ENCODE assay signal across 10 mouse cellular contexts in the genomic region with DNA sequence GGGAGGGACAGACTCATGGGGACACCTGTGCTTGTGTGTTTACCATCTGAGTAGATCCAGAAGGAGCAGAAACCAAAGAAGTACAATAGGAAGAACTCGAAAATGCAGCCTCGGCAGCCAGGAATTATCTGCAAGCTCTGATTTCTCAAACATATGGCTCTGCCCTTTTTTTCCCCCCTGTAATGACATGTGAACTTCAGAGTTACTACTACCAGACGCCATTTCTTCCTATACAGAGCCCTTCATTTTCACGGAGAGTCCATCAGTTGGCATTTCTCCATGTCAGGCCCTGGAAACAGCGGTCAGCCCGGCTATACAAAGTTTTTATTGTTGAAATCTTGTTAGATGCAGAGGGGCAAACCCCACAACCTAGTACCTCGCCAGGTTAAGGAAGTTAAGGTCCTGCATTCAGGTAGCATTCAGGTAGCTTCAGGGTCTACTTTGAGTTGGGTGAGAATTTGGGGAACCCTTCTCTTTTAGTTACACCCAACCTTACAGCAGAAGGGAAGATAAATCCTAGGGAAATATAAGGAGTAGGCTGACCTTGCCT. TPM values are rescaled to one million over a fixed set of nuclear protein-coding genes. Genes with fewer than 3 reads are reported as not detected.
DNase-seq lines count a peak whose midpoint lies in the region; ATAC-seq and TF ChIP-seq lines count a peak whose summit lies in the region.
"Had no signal": no experiment of that assay in that cellular context is flagged by ENCODE, and none has a peak within 500 bp of the region (broad histone marks: within the 10 kb centered on the region; RNA-seq: fewer than 3 reads in every experiment).

No protein-coding gene starts in this region.

- DNase-seq in liver, embryonic 11.5 days (ENCODE audit: low spot score) = no peak
- DNase-seq in liver, postnatal 0 days = no peak
- no peak for DNase-seq in cerebellum, adult 8-10 months
- DNase-seq in heart, postnatal 4 days = no peak
- DNase-seq: adrenal gland, adult 8-10 months; gastrocnemius, postnatal 36 days had no signal

- TF ChIP-seq EP300 in liver, postnatal 0 days (IDR thresholded peaks at IDR 0.05; ENCODE audit: low read depth) = no peak

- TF ChIP-seq CTCF in liver, postnatal 0 days (IDR thresholded peaks at IDR 0.05; ENCODE audit: low read depth) = no peak

- H3K4me3 ChIP-seq in liver, embryonic 11.5 days (ENCODE audit: low read depth, low read length) = no peak overlapping the region; the same call in 1 of the 2 replicates
- H3K4me3 ChIP-seq in liver, postnatal 0 days (ENCODE audit: low read depth, low read length) = no peak overlapping the region
- peak overlapping the region; percentile 81 for H3K4me3 ChIP-seq in forebrain, embryonic 13.5 days
- peak overlapping the region; percentile 81 for H3K4me3 ChIP-seq in intestine, embryonic 16.5 days (ENCODE audit: low read length)
- peak overlapping the region; percentile 81 for H3K4me3 ChIP-seq in neural tube, embryonic 13.5 days

- H3K9me3 ChIP-seq in liver, embryonic 11.5 days (ENCODE audit: control insufficient read depth, low read length) = no peaks in the 10 kb centered on the region
- H3K9me3 ChIP-seq in liver, postnatal 0 days (ENCODE audit: low read length) = no peaks in the 10 kb centered on the region
- H3K9me3 ChIP-seq in forebrain, embryonic 13.5 days (replicated peaks) = no peaks in the 10 kb centered on the region
- H3K9me3 ChIP-seq in intestine, embryonic 16.5 days (ENCODE audit: control insufficient read depth, low read length) = no peaks in the 10 kb centered on the region
- no peaks in the 10 kb centered on the region for H3K9me3 ChIP-seq in neural tube, embryonic 13.5 days

- no peak overlapping the region for H3K9ac ChIP-seq in liver, embryonic 11.5 days (ENCODE audit: low read depth, low read length)
- no peak overlapping the region for H3K9ac ChIP-seq in liver, postnatal 0 days (replicated peaks)
- H3K9ac ChIP-seq in forebrain, embryonic 13.5 days = no peak overlapping the region
- peak overlapping the region; percentile 81; the same call in 1 of the 2 replicates for H3K9ac ChIP-seq in intestine, embryonic 16.5 days (ENCODE audit: low read depth, low read length)
- peak overlapping the region; percentile 95 for H3K9ac ChIP-seq in neural tube, embryonic 13.5 days

- H3K4me1 ChIP-seq in liver, embryonic 11.5 days (replicated peaks; ENCODE audit: control insufficient read depth, insufficient read depth, low read length) = peaks cover 4% of the 10 kb centered on the region
- H3K4me1 ChIP-seq in liver, postnatal 0 days (ENCODE audit: insufficient read depth) = peaks cover 12% of the 10 kb centered on the region
- H3K4me1 ChIP-seq in forebrain, embryonic 13.5 days = peaks cover 49% of the 10 kb centered on the region
- H3K4me1 ChIP-seq in intestine, embryonic 16.5 days (ENCODE audit: control insufficient read depth, insufficient read depth, low read length) = peaks cover 33% of the 10 kb centered on the region
- peaks cover 64% of the 10 kb centered on the region for H3K4me1 ChIP-seq in neural tube, embryonic 13.5 days (replicated peaks)

- no peaks in the 10 kb centered on the region for H3K36me3 ChIP-seq in liver, embryonic 11.5 days (ENCODE audit: control insufficient read depth, insufficient read depth, low read length)
- no peaks in the 10 kb centered on the region for H3K36me3 ChIP-seq in liver, postnatal 0 days (replicated peaks; ENCODE audit: insufficient read depth, low read length)
- no peaks in the 10 kb centered on the region for H3K36me3 ChIP-seq in forebrain, embryonic 13.5 days (ENCODE audit: poor library complexity, severe bottlenecking)
- no peaks in the 10 kb centered on the region for H3K36me3 ChIP-seq in intestine, embryonic 16.5 days (ENCODE audit: control insufficient read depth, insufficient read depth, low read length)
- no peaks in the 10 kb centered on the region for H3K36me3 ChIP-seq in neural tube, embryonic 13.5 days

- peaks cover 99% of the 10 kb centered on the region for H3K27me3 ChIP-seq in liver, embryonic 11.5 days (replicated peaks; ENCODE audit: control insufficient read depth, insufficient read depth, low read length)
- peaks cover 97% of the 10 kb centered on the region for H3K27me3 ChIP-seq in liver, postnatal 0 days (ENCODE audit: insufficient read depth, low read length)
- H3K27me3 ChIP-seq in forebrain, embryonic 13.5 days = peaks cover 69% of the 10 kb centered on the region
- H3K27me3 ChIP-seq in intestine, embryonic 16.5 days (replicated peaks; ENCODE audit: control insufficient read depth, insufficient read depth, low read length) = peaks cover 26% of the 10 kb centered on the region
- peaks cover 52% of the 10 kb centered on the region for H3K27me3 ChIP-seq in neural tube, embryonic 13.5 days

- no peak overlapping the region for H3K27ac ChIP-seq in liver, embryonic 11.5 days (ENCODE audit: low read depth, low read length)
- H3K27ac ChIP-seq in liver, postnatal 0 days (ENCODE audit: low read depth) = no peak overlapping the region
- no peak overlapping the region for H3K27ac ChIP-seq in forebrain, embryonic 13.5 days
- H3K27ac ChIP-seq in intestine, embryonic 16.5 days (ENCODE audit: low read length) = no peak overlapping the region
- H3K27ac ChIP-seq in neural tube, embryonic 13.5 days (replicated peaks) = peak overlapping the region; percentile 98

- peak overlapping the region; percentile 90 for H3K4me2 ChIP-seq in liver, embryonic 11.5 days
- no peak overlapping the region for H3K4me2 ChIP-seq in liver, postnatal 0 days (ENCODE audit: low read depth, low read length)
- peak overlapping the region; percentile 96 for H3K4me2 ChIP-seq in forebrain, embryonic 13.5 days
- H3K4me2 ChIP-seq in intestine, embryonic 16.5 days (ENCODE audit: low read depth, low read length) = peak overlapping the region; percentile 96
- peak overlapping the region; percentile 93 for H3K4me2 ChIP-seq in neural tube, embryonic 13.5 days

- no peak for ATAC-seq in liver, embryonic 11.5 days (replicated peaks; ENCODE audit: low FRiP score)
- ATAC-seq in liver, postnatal 0 days = no peak
- ATAC-seq in forebrain, embryonic 13.5 days = no peak
- no peak for ATAC-seq in intestine, embryonic 16.5 days
- ATAC-seq in neural tube, embryonic 13.5 days (ENCODE audit: low read depth) = no peak
- no peak for ATAC-seq in granulocyte monocyte progenitor cell, adult 5-6 weeks (replicated peaks; ENCODE audit: poor library complexity, severe bottlenecking)

- WGBS in liver, embryonic 11.5 days = 13% methylated on average over 7 of the region's 7 CpGs
- 19% methylated on average over 7 of the region's 7 CpGs for WGBS in liver, postnatal 0 days (ENCODE audit: insufficient replicate concordance)
- 7% methylated on average over 7 of the region's 7 CpGs for WGBS in forebrain, embryonic 13.5 days
- 20% methylated on average over 7 of the region's 7 CpGs for WGBS in intestine, embryonic 16.5 days
- 9% methylated on average over 7 of the region's 7 CpGs for WGBS in neural tube, embryonic 13.5 days

RNA-seq across cellular contexts. Expression of a gene that starts 3.2 kb away (rescaled TPM):
- 3.3 and 3.7 TPM in 2 replicates for polyA plus RNA-seq in liver, embryonic 11.5 days (2014; fragmentation: Nextera tagmentation; extraction: Ambion mirVana)
- polyA plus RNA-seq in liver, postnatal 0 days (2015; fragmentation: Nextera tagmentation; extraction: Ambion mirVana) = 0.60 and 0.76 TPM in 2 replicates
- polyA plus RNA-seq in forebrain, embryonic 13.5 days (2015; fragmentation: Nextera tagmentation; extraction: Ambion mirVana) = 11.3 TPM in 2 replicates
- 9.7 and 10.4 TPM in 2 replicates for polyA plus RNA-seq in intestine, embryonic 16.5 days (2015; fragmentation: Nextera tagmentation; extraction: Ambion mirVana)
- 43.1 and 44.9 TPM in 2 replicates for polyA plus RNA-seq in neural tube, embryonic 13.5 days (2015; fragmentation: Nextera tagmentation; extraction: Ambion mirVana)
- 0.28 TPM in 1 of 2 replicates, not detected in the other for total RNA-seq in granulocyte monocyte progenitor cell, adult 5-6 weeks (2014; fragmentation: Nextera tagmentation)
- 0.15 TPM in 1 of 2 replicates, not detected in the other for total RNA-seq in granulocyte monocyte progenitor cell, adult 5-6 weeks (2017)
- total RNA-seq in heart, postnatal 4 days (2021) = 1 to 10 TPM; 5.5 to 6.1 TPM

Comparison
In these comparisons a context has a peak if more than half of its experiments do, and no peak if none do; other contexts are left out.
1. H3K4me3 ChIP-seq: peak in forebrain, embryonic 13.5 days (single experiment), intestine, embryonic 16.5 days (single experiment) and neural tube, embryonic 13.5 days (single experiment); none in liver, embryonic 11.5 days (single experiment) and liver, postnatal 0 days (single experiment).
2. H3K9ac ChIP-seq: peak in intestine, embryonic 16.5 days (single experiment) and neural tube, embryonic 13.5 days (single experiment); none in liver, embryonic 11.5 days (single experiment), liver, postnatal 0 days (single experiment) and forebrain, embryonic 13.5 days (single experiment).